Mouse (Mus musculus): ENCODE results near the gene Fbxo7. TPM values are rescaled to one million over a fixed set of nuclear protein-coding genes. Genes with fewer than 3 reads are reported as not detected.
A peak's percentile ranks its signal among the peaks of the same experiment; 100 is the strongest.

Gene Fbxo7
- polyA plus RNA-seq (2014; fragmentation: Nextera tagmentation; extraction: Ambion mirVana) = 24.9 and 26.2 TPM in 2 replicates

- under 1% methylated on average over 82 of the region's 82 CpGs for WGBS
- Histone ChIP-seq H3K4me1 (ENCODE audit: control insufficient read depth, insufficient read depth, low read length) (peaks cover 3% of the 10 kb centered on the region; the same call in 1 of the 2 replicates), H3K27me3 (ENCODE audit: control insufficient read depth, insufficient read depth, low read length) (no peaks in the 10 kb centered on the region), H3K36me3 (ENCODE audit: control insufficient read depth, insufficient read depth, low read length) (no peaks in the 10 kb centered on the region), H3K9ac (replicated peaks; ENCODE audit: low read depth, low read length) (peak within 1 kb of the TSS; percentile 80), H3K4me2 (ENCODE audit: low read depth, low read length) (peak within 1 kb of the TSS; percentile 69), H3K9me3 (ENCODE audit: control insufficient read depth, low read length) (no peaks in the 10 kb centered on the region), H3K27ac (ENCODE audit: low read depth, low read length) (peak within 1 kb of the TSS; percentile 74), H3K4me3 (ENCODE audit: low read depth, low read length) (peak within 1 kb of the TSS; percentile 63)
- peak; percentile 99 for ATAC-seq (ENCODE audit: low read depth)
Measured at GRCm38 (mm10) chr10:86021749-86022473, at the start of gene Fbxo7. Gene Fbxo7, plus strand, starts transcription at chr10:86021972.

GRCm38 (mm10) chr10:85972915-85973314 is 48.9 kb upstream of the Fbxo7 start:
- Histone ChIP-seq H3K4me1 (ENCODE audit: control insufficient read depth, insufficient read depth, low read length) (no peaks in the 10 kb centered on the region), H3K9me3 (ENCODE audit: control insufficient read depth, low read length) (no peaks in the 10 kb centered on the region), H3K36me3 (ENCODE audit: control insufficient read depth, insufficient read depth, low read length) (no peaks in the 10 kb centered on the region), H3K27me3 (ENCODE audit: control insufficient read depth, insufficient read depth, low read length) (no peaks in the 10 kb centered on the region), H3K9ac (replicated peaks; ENCODE audit: low read depth, low read length) (no peak overlapping the region), H3K4me2 (ENCODE audit: low read depth, low read length) (no peak overlapping the region), H3K4me3 (ENCODE audit: low read depth, low read length) (no peak overlapping the region), H3K27ac (ENCODE audit: low read depth, low read length) (no peak overlapping the region)
- ATAC-seq (ENCODE audit: low read depth) = no peak
- WGBS = 81% methylated on average over 4 of the region's 4 CpGs

- WGBS = 82% methylated on average over 6 of the region's 6 CpGs
- H3K4me2 ChIP-seq (ENCODE audit: low read depth, low read length) = no peak overlapping the region
- H3K36me3 ChIP-seq (ENCODE audit: control insufficient read depth, insufficient read depth, low read length) = no peaks in the 10 kb centered on the region
- H3K27ac ChIP-seq (ENCODE audit: low read depth, low read length) = no peak overlapping the region
- no peaks in the 10 kb centered on the region for H3K4me1 ChIP-seq (ENCODE audit: control insufficient read depth, insufficient read depth, low read length)
- H3K27me3 ChIP-seq (ENCODE audit: control insufficient read depth, insufficient read depth, low read length) = no peaks in the 10 kb centered on the region
- H3K9ac ChIP-seq (replicated peaks; ENCODE audit: low read depth, low read length) = no peak overlapping the region
- H3K4me3 ChIP-seq (ENCODE audit: low read depth, low read length) = no peak overlapping the region
- H3K9me3 ChIP-seq (ENCODE audit: control insufficient read depth, low read length) = no peaks in the 10 kb centered on the region
- ATAC-seq (ENCODE audit: low read depth) = no peak
Measured at GRCm38 (mm10) chr10:85989412-85990115, 32.2 kb upstream of the Fbxo7 start.

GRCm38 (mm10) chr10:85992412-85992811 is 29.4 kb upstream of the Fbxo7 start:
- no peak overlapping the region for H3K27ac ChIP-seq (ENCODE audit: low read depth, low read length)
- 95% methylated on average over 4 of the region's 4 CpGs for whole genome bisulfite sequencing

GRCm38 (mm10) chr10:85993836-85994235 is 27.9 kb upstream of the Fbxo7 start:
- Histone ChIP-seq H3K9ac (replicated peaks; ENCODE audit: low read depth, low read length) (no peak overlapping the region), H3K36me3 (ENCODE audit: control insufficient read depth, insufficient read depth, low read length) (no peaks in the 10 kb centered on the region), H3K27ac (ENCODE audit: low read depth, low read length) (no peak overlapping the region), H3K9me3 (ENCODE audit: control insufficient read depth, low read length) (no peaks in the 10 kb centered on the region), H3K4me3 (ENCODE audit: low read depth, low read length) (no peak overlapping the region), H3K27me3 (ENCODE audit: control insufficient read depth, insufficient read depth, low read length) (no peaks in the 10 kb centered on the region), H3K4me1 (ENCODE audit: control insufficient read depth, insufficient read depth, low read length) (no peaks in the 10 kb centered on the region), H3K4me2 (ENCODE audit: low read depth, low read length) (no peak overlapping the region)
- WGBS = 84% methylated on average over 9 of the region's 9 CpGs
- ATAC-seq (ENCODE audit: low read depth) = no peak

More at GRCm38 (mm10) chr10:85992412-85992811, 29.4 kb upstream of the Fbxo7 start:
- ATAC-seq (ENCODE audit: low read depth) = no peak
- H3K27me3 ChIP-seq (ENCODE audit: control insufficient read depth, insufficient read depth, low read length) = no peaks in the 10 kb centered on the region
- no peaks in the 10 kb centered on the region for H3K4me1 ChIP-seq (ENCODE audit: control insufficient read depth, insufficient read depth, low read length)
- H3K36me3 ChIP-seq (ENCODE audit: control insufficient read depth, insufficient read depth, low read length) = no peaks in the 10 kb centered on the region
- H3K9me3 ChIP-seq (ENCODE audit: control insufficient read depth, low read length) = no peaks in the 10 kb centered on the region
- H3K9ac ChIP-seq (replicated peaks; ENCODE audit: low read depth, low read length) = no peak overlapping the region
- no peak overlapping the region for H3K4me2 ChIP-seq (ENCODE audit: low read depth, low read length)
- H3K4me3 ChIP-seq (ENCODE audit: low read depth, low read length) = no peak overlapping the region

GRCm38 (mm10) chr10:85994543-85995104 is 27.1 kb upstream of the Fbxo7 start:
- no peak overlapping the region for H3K9ac ChIP-seq (replicated peaks; ENCODE audit: low read depth, low read length)
- WGBS = 90% methylated on average over 5 of the region's 5 CpGs
- no peak overlapping the region for H3K4me2 ChIP-seq (ENCODE audit: low read depth, low read length)
- no peak for ATAC-seq (ENCODE audit: low read depth)
- no peaks in the 10 kb centered on the region for H3K36me3 ChIP-seq (ENCODE audit: control insufficient read depth, insufficient read depth, low read length)
- H3K4me3 ChIP-seq (ENCODE audit: low read depth, low read length) = no peak overlapping the region
- H3K4me1 ChIP-seq (ENCODE audit: control insufficient read depth, insufficient read depth, low read length) = no peaks in the 10 kb centered on the region
- H3K27me3 ChIP-seq (ENCODE audit: control insufficient read depth, insufficient read depth, low read length) = no peaks in the 10 kb centered on the region
- no peaks in the 10 kb centered on the region for H3K9me3 ChIP-seq (ENCODE audit: control insufficient read depth, low read length)
- H3K27ac ChIP-seq (ENCODE audit: low read depth, low read length) = no peak overlapping the region

- no peak overlapping the region for H3K4me3 ChIP-seq (ENCODE audit: low read depth, low read length)
- no peaks in the 10 kb centered on the region for H3K4me1 ChIP-seq (ENCODE audit: control insufficient read depth, insufficient read depth, low read length)
- no peak for ATAC-seq (ENCODE audit: low read depth)
- H3K27ac ChIP-seq (ENCODE audit: low read depth, low read length) = no peak overlapping the region
- no peak overlapping the region for H3K4me2 ChIP-seq (ENCODE audit: low read depth, low read length)
- WGBS = 95% methylated on average over 4 of the region's 4 CpGs
- no peaks in the 10 kb centered on the region for H3K36me3 ChIP-seq (ENCODE audit: control insufficient read depth, insufficient read depth, low read length)
- no peaks in the 10 kb centered on the region for H3K9me3 ChIP-seq (ENCODE audit: control insufficient read depth, low read length)
- no peaks in the 10 kb centered on the region for H3K27me3 ChIP-seq (ENCODE audit: control insufficient read depth, insufficient read depth, low read length)
- no peak overlapping the region for H3K9ac ChIP-seq (replicated peaks; ENCODE audit: low read depth, low read length)
Measured at GRCm38 (mm10) chr10:86000447-86000846, 21.3 kb upstream of the Fbxo7 start.

GRCm38 (mm10) chr10:86006455-86006854 is 15.3 kb upstream of the Fbxo7 start:
- H3K4me1 ChIP-seq (ENCODE audit: control insufficient read depth, insufficient read depth, low read length) = no peaks in the 10 kb centered on the region
- no peaks in the 10 kb centered on the region for H3K36me3 ChIP-seq (ENCODE audit: control insufficient read depth, insufficient read depth, low read length)
- H3K4me2 ChIP-seq (ENCODE audit: low read depth, low read length) = no peak overlapping the region
- WGBS = 68% methylated on average over 5 of the region's 5 CpGs
- H3K9ac ChIP-seq (replicated peaks; ENCODE audit: low read depth, low read length) = no peak overlapping the region
- H3K4me3 ChIP-seq (ENCODE audit: low read depth, low read length) = no peak overlapping the region
- no peak for ATAC-seq (ENCODE audit: low read depth)
- no peak overlapping the region for H3K27ac ChIP-seq (ENCODE audit: low read depth, low read length)
- no peaks in the 10 kb centered on the region for H3K9me3 ChIP-seq (ENCODE audit: control insufficient read depth, low read length)
- H3K27me3 ChIP-seq (ENCODE audit: control insufficient read depth, insufficient read depth, low read length) = no peaks in the 10 kb centered on the region

GRCm38 (mm10) chr10:86009688-86010087 is 12.1 kb upstream of the Fbxo7 start:
- no peak for ATAC-seq (ENCODE audit: low read depth)

More at GRCm38 (mm10) chr10:86009688-86010087, 12.1 kb upstream of the Fbxo7 start:
- Histone ChIP-seq H3K27ac (ENCODE audit: low read depth, low read length) (no peak overlapping the region), H3K27me3 (ENCODE audit: control insufficient read depth, insufficient read depth, low read length) (no peaks in the 10 kb centered on the region), H3K9me3 (ENCODE audit: control insufficient read depth, low read length) (no peaks in the 10 kb centered on the region), H3K4me3 (ENCODE audit: low read depth, low read length) (no peak overlapping the region), H3K36me3 (ENCODE audit: control insufficient read depth, insufficient read depth, low read length) (no peaks in the 10 kb centered on the region), H3K4me2 (ENCODE audit: low read depth, low read length) (no peak overlapping the region), H3K9ac (replicated peaks; ENCODE audit: low read depth, low read length) (no peak overlapping the region), H3K4me1 (ENCODE audit: control insufficient read depth, insufficient read depth, low read length) (no peaks in the 10 kb centered on the region)
- WGBS = 87% methylated on average over 2 of the region's 2 CpGs
